Mouse (Mus musculus): ENCODE measurements around the gene Rabgap1l. TPM values are rescaled to one million over a fixed set of nuclear protein-coding genes. Genes with fewer than 3 reads are reported as not detected.

Gene Rabgap1l
- total RNA-seq, 2 experiments from 2014 or later: 240 to 249 TPM

DNA sequence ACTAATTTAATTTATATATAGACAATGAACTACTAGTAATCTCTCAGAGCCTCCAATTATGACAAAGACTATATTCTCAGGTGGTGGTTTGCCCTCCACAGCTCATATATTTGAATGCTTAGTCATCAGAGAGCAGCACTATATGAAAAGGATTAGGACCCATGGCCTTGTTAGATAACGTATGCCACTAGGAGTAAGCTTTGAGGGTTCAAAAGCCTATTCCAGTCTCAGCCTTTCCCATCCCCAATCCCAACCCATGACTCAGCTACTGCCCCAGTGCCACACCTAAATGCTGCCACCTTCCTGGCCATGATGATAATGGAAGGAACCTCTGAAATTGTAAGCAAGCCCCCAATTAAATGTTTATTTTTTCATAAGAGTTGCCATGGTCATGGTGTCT, 195.6 kb downstream of the Rabgap1l start:
- DNase-seq (ENCODE audit: low spot score in 2 of 2): no peak

DNA sequence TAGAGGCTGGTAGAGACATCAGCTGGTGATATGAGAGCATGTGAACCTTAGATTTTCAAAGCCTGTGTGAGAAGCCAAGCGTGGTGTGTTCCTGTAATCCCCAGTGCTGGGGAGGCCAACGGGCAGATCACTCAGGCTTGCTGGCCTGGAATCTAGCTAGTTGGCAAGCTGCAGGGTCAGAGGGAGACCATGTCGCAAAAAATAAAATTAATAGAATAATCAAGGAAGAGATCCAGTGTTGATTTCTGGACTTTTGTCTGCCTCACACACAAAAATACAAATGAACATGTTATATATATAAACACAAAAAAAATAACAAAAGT, 196.1 kb downstream of the Rabgap1l start:
- DNase-seq (ENCODE audit: low spot score in 2 of 2): no peak

DNA sequence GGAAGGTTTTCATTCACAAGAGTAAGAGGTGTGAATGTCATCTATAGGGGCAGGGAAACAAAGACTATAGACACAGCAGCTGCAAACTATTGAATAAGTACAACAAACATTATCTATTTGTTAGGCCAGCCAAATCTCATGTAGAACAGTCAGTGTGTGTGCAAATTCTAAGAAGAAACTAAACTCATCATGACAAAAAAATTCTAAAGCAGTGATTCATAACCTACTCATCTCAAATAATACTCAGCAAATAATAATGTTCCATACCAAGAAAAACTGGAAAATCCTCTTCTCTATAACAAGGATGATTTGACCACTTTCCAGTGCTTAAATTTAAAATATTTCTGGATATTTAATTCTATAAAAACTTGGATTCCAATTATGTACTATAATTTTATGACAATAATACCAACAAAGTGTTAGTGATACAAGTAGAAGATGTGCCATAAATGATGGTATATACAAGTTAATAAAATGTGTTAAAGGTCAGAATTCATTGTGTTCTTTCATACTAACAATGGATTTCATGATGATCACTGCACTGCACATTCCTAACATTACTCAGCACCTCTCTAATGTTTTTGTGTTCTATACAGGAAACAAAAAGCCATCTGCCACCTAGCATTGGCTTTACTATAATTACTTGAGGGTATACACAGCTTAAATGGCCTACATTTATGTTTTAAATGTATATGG, 196.6 kb downstream of the Rabgap1l start:
- no peak for DNase-seq (ENCODE audit: low spot score in 2 of 2)

DNA sequence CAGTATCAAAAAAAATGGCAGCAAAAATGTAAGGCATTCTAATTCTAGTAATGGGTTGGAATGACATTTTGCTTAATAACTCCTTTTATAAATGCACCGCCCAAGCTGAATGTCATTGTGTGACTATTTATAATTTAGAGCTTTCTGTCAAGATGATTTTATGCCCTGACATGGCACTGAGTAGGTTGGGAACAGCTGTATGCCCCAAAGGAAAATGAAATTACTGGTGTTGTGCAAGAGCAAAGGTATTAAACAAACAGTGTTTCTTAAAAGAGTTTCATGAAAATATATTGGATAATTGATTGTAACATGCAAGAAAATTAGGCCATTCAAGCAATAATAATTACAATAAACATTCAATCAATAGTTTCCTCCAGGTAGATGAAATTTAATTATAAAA, 198.4 kb downstream of the Rabgap1l start:
- DNase-seq (ENCODE audit: low spot score in 2 of 2): no peak

DNA sequence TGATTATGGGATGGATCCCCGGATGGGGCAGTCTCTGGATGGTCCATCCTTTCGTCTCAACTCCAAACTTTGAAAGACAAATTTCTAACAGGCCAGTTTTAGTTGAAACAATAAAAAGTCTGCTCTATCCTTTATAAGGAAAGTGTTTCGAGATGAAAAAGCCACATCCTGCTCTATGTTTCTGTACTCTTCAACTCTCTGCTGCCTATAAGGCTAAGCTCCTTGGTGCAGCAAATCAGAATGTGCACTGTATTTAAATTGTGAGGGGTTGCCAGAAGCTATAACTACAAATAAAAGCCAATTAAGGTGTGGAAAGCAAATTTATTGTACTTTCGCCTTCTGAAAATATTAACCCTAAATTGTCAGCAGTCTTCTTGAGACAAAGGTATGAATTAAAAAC, 198.9 kb downstream of the Rabgap1l start:
- DNase-seq (ENCODE audit: low spot score in 2 of 2): no peak

DNA sequence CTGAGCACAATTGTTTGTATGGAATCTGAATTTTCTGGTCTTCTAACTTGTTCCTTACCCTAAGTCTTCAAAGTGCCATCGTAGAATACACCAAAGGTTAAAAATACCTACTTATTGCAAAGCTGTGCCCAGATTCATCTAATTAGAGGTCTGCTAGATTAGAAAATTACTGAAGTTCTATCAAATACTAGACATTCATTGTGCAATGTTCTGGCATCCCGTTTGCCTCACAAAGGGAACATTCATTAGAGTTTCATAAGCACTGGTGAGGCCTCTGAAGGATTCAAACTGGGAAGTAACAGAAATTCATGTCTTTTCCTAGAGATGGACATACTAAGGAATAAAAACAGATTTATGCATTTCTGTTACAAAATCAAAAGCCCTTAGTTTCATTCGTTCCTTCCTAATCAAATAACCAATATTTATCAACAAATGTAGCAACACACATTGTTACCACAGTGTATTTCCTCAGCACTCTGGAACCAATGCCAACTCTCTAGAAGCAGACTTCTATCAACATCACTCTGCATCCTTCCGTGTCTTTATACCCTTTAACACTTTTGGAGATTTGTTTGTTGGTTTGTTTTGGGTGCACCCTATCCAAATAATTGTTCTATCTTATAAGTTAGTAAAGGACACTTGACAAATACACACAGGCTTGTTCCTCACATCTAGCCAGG, 204.0 kb downstream of the Rabgap1l start:
- DNase-seq (ENCODE audit: low spot score in 2 of 2): peak in 1 of 2 experiments; percentile 50

DNA sequence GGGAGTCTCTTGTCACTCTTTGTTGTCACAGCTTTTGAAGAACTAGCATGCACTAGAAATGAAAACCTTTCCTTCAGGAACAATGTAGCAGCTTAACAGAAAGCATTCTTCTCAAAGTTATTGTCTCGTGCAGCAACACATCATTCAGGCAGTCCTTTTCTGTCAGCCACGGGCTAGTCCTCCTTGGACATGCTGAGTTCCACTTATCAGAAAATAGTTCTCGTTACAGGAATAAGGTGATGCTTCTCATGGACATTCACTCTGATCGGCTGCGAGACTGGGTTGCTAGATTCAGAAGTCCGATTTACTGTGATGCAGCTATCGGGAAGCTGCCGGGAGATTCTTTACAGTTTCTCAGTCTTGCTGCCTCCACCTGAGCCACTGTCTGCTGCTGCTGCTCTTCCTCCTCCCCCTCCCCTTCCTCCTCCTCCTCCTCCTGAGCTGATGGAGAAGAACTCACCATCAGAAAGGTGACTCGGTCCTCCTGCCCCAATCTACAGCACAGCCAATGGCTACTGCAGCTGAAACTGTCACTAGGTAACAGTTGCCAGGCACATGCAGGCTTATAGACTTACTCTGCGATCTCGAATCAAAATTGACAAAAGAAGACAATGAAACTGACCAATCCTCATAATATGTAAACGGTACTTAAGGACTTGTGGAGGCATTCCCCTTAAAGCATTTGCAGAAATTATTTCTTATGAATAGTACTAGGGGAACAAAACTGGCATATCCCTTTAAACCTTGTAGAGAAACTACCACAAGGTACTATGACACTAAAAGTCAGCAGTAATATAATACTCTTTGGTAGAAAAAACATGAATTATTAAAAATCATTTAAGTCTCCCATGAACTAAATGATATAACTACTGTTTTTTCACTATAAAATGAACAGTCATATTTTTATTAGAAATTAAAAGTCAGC, 213.4 kb downstream of the Rabgap1l start:
- DNase-seq (ENCODE audit: low spot score in 2 of 2): peak in 1 of 2 experiments; percentile 32

DNA sequence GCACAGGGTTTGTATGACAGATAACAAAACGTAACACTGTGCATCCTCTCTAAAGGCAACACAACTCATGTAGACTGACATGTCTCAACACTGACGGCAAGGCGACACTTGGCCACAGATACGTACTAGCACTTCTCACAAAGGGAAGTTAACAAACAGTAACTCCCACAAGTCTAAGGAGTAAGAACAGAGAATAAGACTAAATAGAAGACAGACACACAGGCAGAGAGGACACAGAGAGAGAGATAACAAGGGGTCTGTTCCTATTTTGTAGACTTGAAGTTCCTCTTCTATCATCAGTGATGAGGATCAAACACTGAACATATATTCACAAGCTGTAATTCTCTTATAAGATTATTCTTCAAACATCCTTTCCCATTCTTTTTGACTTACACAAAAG, 216.9 kb downstream of the Rabgap1l start:
- DNase-seq (ENCODE audit: low spot score in 2 of 2): no peak

DNA sequence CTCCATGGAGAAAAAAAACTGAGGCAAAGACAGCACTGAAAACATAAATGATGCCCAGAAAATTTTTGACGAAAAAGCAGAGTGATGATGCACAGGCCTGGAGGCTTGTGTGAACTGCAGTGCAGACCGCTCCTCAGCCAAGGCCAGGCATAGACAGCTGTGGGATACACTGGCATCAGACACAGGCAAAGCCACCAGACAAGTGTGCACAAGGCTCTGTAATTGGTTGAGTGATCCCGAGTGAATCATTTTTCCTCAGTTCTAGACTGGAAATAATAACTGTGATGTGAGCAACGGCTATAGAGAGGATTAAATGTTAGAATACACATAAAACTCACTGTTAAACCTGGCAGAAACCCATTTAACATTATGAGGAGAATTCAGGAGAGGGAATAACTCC, 219.0 kb downstream of the Rabgap1l start:
- no peak for DNase-seq (ENCODE audit: low spot score in 2 of 2)

DNA sequence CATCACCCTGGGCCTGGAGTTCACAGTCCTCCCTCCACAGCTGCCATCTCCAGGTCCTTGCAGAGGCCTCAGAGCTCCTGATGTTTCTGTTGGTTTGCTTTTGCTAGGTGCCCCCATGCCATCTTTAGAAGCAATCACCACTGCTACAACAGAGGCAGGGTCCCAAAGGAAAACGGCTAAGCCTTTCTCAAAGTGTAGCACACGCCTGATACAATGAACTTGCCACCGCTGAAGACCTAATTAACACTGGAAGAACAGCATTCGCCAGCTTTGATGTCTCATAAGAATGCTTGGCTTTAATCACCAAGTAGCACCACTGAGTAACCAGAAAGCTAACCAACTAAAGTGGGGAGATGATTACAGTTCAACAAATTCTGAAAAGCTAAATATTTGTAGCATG, 226.6 kb downstream of the Rabgap1l start:
- DNase-seq (ENCODE audit: low spot score in 2 of 2): no peak

DNA sequence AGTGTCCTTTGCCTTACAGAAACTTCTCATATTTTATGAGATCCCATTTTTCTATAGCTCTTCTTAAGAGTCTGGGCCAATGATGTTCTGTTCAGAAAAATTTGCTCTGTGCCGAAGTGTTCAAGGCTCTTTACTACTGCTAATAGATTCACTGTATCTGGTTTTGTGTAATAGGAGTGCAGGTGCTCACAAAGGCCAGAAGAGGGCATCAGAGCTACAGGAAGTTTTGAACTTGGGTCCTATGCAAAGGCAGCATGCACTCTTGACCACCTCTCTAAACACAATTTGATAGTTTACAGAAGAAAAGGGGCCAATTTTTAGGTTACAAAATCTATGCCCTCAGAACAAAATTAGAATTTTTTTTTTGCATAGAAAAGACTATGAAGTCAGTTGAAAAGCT, 231.6 kb downstream of the Rabgap1l start:
- peak in 1 of 2 experiments; percentile 34 for DNase-seq (ENCODE audit: low spot score in 2 of 2)

DNA sequence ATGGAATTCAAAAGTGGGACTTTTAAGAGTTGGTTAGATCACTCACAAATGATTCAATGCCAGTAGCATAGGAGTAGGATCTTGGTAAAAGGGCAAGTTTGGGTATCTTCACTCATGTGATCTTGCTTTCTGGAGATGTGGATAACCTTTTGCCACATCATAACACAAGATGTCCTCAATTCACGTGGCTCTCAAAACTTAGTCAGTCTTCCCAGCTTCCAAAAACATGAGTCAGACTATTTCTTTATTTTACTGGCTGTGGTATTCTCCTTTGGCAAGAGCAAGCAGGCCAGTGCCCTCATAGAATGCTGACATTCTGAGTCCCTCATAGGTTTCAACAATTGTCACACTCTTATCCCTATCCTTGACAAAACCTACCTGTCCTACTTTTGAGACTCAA, 242.4 kb downstream of the Rabgap1l start:
- no peak for DNase-seq (ENCODE audit: low spot score in 2 of 2)

DNA sequence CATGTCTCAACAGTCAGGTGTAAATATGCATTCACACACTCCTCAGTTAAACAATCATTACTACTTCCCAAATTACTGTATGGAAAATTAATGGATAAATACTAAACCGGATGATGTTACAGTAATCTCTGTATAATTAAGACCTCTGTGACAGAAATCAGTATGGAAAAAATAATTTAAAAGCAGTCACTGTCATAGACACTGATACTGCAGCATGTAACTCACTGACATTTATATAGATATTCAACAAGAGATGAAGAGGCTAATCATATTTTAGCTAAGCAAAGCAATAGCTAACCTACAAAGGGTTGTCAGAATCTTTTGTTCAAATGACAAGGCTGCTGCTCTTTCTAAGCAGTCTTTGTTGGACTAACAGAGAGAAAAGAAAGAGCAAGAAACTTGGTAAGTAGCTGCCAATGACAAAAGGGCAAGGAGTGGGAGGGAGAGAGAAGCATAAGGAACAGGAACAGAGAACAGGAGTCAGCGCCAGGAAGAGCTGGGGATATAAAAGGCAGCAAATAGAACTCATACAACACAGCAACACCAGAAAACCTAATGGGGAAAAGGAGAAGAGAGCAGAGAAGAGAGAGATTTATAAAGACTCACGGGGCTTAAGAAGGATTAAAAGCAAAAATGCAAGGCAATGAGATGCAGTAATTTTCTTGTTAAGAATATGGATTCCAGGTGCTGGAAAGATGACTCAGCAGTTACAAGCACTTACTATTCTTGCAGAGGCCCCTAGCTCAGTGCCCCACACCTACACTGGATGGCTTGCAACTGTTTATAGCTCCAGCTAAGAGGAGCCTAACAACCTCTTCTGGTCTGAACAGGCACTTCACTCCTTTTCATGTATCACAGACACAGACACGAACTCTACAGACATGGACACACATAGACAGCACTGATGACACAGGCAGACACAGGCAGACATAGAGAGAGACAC, 244.8 kb downstream of the Rabgap1l start:
- DNase-seq (ENCODE audit: low spot score in 2 of 2): peak; percentile 52 to 75

DNA sequence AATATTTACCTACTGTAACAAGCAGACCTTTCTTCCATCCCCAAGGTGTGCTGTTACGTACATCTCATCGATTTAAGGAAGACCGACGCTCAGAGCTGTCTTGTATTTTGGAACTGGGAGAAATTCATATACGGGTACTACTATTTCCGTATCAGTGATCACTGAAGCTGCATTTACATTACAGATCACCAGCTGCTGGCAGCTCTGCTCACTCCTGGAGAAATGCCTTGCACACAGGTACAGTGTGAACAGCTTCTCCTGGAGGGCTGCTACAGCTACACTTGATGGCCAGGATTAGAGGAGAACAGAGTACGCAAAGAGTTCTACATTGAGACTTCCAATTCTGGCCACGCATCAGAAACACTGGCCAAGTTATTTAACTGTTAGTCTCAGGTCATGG, 257.4 kb downstream of the Rabgap1l start:
- DNase-seq (ENCODE audit: low spot score in 2 of 2): no peak

DNA sequence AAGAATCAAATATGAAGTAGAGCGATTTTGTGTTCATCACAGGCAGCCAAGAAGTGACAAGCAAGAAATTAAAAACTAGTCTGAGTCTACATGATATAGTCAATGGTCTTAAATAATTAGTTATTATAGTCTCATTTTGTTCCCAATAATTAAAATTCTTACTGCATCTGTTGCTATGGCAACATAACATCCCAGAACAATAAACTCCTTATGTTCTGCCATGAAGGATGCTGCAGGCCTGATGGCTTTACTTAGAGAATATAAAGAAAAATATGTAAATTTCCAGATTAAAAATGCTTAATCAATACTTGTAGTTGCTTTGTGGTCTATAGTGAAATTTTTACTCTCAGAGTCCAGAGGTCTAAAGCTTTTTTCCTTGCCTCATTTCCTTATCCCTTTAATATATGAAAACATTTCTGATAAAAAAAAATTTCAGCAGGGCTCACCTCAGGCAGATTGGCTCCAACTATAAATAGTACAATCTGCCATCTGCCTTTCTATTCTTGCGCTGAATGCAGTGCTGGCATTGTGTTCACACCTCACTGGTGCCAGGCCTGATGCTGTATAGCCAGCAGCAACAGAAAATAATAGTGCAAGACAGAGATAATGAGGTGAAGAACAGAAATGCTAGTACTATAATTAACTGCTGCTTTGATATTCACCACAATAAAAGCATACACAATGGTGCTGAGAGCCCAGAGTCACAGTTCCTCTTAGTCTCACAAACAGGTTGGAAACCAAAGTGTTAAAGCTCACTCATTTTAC, 258.3 kb downstream of the Rabgap1l start:
- DNase-seq (ENCODE audit: low spot score in 2 of 2): peak; percentile 58 to 81

DNA sequence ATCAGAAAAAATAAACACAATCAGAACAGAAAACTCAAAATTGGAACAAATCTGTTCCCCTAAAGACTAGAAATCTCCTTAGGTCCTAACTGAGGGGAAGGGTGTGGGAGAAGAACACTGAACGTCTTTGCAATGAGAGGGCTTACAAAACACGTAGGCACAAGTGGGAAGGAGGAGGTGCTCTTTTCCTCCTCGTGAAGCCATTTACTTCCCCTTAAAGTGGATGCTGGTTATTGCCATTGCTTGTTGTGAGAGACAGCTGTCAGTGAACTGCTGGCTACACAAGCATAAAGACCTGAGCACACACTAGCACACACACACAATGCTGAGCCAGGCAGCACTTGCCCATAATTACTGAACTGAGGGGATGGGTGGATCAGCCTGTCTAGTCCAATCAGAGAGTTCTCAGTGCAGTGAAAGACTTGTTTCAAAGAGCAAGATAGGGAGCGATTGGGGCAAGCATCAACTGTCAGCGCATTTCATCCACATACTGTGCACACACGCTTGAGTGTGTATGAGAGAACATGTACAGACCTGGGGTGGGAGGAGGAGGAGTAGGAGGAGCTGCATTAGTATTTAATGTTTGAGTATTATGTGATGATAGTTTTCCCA, 259.7 kb downstream of the Rabgap1l start:
- DNase-seq (ENCODE audit: low spot score in 2 of 2): peak in 1 of 2 experiments; percentile 6

DNA sequence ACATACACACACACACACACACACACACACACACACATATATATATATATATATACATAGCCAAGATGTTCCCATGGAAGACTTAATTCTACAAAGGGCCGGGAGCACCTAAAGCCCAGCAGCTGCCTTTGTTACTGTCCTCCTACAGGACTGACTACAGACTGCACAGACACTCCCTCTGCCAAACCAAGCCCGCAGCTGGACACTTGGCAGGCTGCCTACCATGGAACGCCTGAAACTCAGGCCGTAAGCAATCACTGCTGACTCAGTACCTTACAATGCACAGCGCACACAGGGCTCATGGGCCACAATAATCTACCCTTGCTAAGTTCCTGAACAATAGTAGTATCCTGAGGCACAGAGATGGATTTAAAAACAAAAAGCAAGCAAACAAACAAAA, 261.6 kb downstream of the Rabgap1l start:
- peak; percentile 40 to 61 for DNase-seq (ENCODE audit: low spot score in 2 of 2)

DNA sequence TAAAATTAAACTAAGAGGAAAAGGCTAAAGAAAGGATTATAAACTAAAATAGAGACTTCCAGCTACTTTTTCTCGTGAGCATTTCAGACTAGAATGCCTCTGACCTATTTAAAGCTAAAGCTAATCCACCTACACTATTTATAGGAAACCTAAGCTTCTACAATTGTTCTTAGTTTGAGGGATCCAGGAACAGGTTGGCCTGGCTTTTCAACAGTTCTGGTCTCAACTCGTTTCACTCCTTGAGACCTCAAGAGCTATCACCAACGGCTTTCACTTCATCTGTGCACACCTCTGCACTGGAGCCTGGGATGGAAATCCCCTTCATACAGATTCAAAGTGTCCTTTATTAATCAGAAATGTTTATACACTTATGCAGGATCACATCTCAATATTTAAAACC, 271.1 kb downstream of the Rabgap1l start:
- no peak for DNase-seq (ENCODE audit: low spot score in 2 of 2)

DNA sequence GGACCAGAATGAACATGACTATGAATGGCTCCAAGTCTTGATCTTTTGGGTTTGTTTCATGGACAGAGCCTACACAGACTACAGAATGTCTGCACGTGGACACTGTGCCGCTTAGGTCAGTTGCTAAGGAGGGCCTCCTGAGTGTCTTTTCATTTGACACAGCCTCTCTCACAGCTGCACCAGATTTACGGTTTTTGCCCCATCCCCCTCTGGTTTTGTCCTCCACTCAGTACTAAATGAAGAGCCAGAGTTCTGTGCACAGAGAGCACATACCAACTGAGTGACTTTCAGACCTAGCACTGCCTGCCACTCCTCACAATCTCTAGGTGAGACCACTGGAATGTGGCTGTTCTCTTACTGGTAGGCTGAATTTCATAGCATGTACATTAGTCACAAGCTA, 272.3 kb downstream of the Rabgap1l start:
- DNase-seq (ENCODE audit: low spot score in 2 of 2): no peak

Data from layer of hippocampus, adult 18-20 months (tissue).